Mouse (Mus musculus) C2C12 (cell line): ENCODE results near the gene Pld2. TPM values are rescaled to one million over a fixed set of nuclear protein-coding genes. Genes with fewer than 3 reads are reported as not detected.

Experiments
- H3K27me3 ChIP-seq: one replicate; pipeline ENCODE4 v1.6.1; 2011; ENCODE audit not compliant: control insufficient read depth, insufficient read depth, insufficient read length
- H3K36me3 ChIP-seq: one replicate; pipeline ENCODE4 v1.6.1; 2011; ENCODE audit not compliant: control insufficient read depth, insufficient read depth
- H3K4me3 ChIP-seq: one replicate; pipeline ENCODE4 v1.5.1; 2011; ENCODE audit warnings: mild to moderate bottlenecking, control low read depth; ENCODE audit not compliant: poor library complexity, insufficient read depth, severe bottlenecking
- H3K79me2 ChIP-seq: one replicate; pipeline ENCODE4 v1.6.1; 2011; ENCODE audit not compliant: control insufficient read depth, insufficient read depth
- H3K79me3 ChIP-seq: one replicate; pipeline ENCODE4 v1.6.1; 2011; ENCODE audit warnings: low read depth, control low read depth
- H3ac ChIP-seq: one replicate; pipeline ENCODE3; 2011; ENCODE audit warnings: low read depth; ENCODE audit not compliant: control insufficient read depth, insufficient read length
- CEBPB ChIP-seq: IDR thresholded peaks from one replicate; pipeline ENCODE4 v1.6.1; 2011; ENCODE audit warnings: low read depth, mild to moderate bottlenecking, control low read depth, moderate library complexity
- CTCF ChIP-seq: IDR thresholded peaks from one replicate; pipeline ENCODE4 v1.5.1; 2011; ENCODE audit not compliant: control insufficient read depth, insufficient read depth, insufficient read length
- FOSL1 ChIP-seq: IDR thresholded peaks from one replicate; pipeline ENCODE4 v1.8.0; 2011; ENCODE audit warnings: mild to moderate bottlenecking, low read length; ENCODE audit not compliant: poor library complexity, insufficient read depth, severe bottlenecking
- MAX ChIP-seq: IDR thresholded peaks from one replicate; pipeline ENCODE4 v1.6.1; 2011; ENCODE audit warnings: mild to moderate bottlenecking, control low read depth
- MYOD1 ChIP-seq: IDR thresholded peaks from one replicate; pipeline ENCODE4 v1.6.1; 2011; ENCODE audit warnings: low read depth; ENCODE audit not compliant: control insufficient read depth, insufficient read length
- MYOG ChIP-seq: IDR thresholded peaks from one replicate; pipeline ENCODE4 v1.6.1; 2011; ENCODE audit not compliant: control insufficient read depth, insufficient read length; ENCODE audit errors: extremely low read depth
- USF1 ChIP-seq: IDR thresholded peaks from one replicate; pipeline ENCODE4 v1.6.1; 2011; ENCODE audit warnings: low read depth, mild to moderate bottlenecking, control low read depth, moderate library complexity
- long read RNA-seq, 2 experiments: library from polyadenylated mRNA; unstranded; transcript quantifications; one replicate each; pipeline ENCODE4 v2.0.0; 2019 to 2020
- polyA plus RNA-seq: library from polyadenylated mRNA; unstranded; fragments of >200 nt; fragmentation: generic; extraction: Trizol; gene quantifications from one replicate; pipeline ENCODE4 v1.2.1, GENCODE M21; 2012; ENCODE audit warnings: missing spikeins

Pld2 gene
- 9.3 TPM for polyA plus RNA-seq
- long read RNA-seq, experiment 1, partial matches to known transcripts, result 3 of 11 reads
- long read RNA-seq, experiment 1, other reads (novel, unspliced or antisense), result 3 of 11 reads
- long read RNA-seq, experiment 2, transcript Pld2-201 (25 exons, 3,659 nt), result major isoform, 68 of 129 reads
- long read RNA-seq, experiment 2, partial matches to known transcripts, result 3 of 129 reads
- long read RNA-seq, experiment 2, other reads (novel, unspliced or antisense), result 58 of 129 reads

DNA sequence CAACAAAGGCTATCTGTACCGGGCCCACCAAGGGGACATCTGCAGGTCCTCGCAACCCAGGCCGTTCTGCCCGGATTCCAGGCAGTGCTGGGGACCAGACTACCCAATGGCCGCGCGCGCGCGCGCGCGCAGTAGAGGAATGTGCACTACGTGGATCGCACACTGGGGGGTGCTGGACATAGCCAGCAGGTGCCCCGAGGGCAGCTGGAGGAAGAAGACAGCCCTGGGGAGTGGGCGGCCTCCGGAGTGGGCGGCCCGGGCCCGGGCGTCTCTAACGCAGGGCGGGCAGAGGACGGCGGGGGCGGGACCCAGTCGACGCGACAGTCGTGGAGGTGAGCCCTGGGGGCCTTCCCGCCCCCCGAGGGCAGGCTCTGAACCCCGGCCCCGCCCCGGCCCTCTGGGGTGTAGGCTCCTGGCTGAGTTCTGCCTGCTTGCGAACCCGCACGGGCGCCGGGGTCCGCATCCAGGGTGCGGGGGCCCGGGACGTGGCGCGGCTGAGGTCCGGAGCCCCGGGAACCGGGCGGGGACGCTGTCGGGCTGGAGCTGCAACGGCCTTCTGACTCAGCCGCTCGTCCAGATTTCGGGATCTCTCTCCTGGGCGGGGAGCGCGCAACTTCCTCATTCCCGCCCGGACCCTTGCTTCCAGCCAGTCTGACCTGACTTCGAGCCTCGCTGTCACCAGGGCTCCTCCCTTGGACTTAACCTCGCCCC lies at the start of gene Pld2:
Gene Pld2 (plus strand): TSS at position 188 of the 711 bp plus-strand sequence.
- no peaks in the 10 kb centered on the region for H3K79me2 ChIP-seq
- peak within 1 kb of the TSS; percentile 80 for H3ac ChIP-seq
- TF ChIP-seq USF1 (no peak), CEBPB (no peak), MYOG (no peak), MYOD1 (peak; percentile 40), CTCF (peak; percentile 76), MAX (peak; percentile 48), FOSL1 (no peak)
- no peaks in the 10 kb centered on the region for H3K27me3 ChIP-seq
- H3K79me3 ChIP-seq, result no peaks in the 10 kb centered on the region
- peak within 1 kb of the TSS; percentile 41 for H3K4me3 ChIP-seq
- no peaks in the 10 kb centered on the region for H3K36me3 ChIP-seq

DNA sequence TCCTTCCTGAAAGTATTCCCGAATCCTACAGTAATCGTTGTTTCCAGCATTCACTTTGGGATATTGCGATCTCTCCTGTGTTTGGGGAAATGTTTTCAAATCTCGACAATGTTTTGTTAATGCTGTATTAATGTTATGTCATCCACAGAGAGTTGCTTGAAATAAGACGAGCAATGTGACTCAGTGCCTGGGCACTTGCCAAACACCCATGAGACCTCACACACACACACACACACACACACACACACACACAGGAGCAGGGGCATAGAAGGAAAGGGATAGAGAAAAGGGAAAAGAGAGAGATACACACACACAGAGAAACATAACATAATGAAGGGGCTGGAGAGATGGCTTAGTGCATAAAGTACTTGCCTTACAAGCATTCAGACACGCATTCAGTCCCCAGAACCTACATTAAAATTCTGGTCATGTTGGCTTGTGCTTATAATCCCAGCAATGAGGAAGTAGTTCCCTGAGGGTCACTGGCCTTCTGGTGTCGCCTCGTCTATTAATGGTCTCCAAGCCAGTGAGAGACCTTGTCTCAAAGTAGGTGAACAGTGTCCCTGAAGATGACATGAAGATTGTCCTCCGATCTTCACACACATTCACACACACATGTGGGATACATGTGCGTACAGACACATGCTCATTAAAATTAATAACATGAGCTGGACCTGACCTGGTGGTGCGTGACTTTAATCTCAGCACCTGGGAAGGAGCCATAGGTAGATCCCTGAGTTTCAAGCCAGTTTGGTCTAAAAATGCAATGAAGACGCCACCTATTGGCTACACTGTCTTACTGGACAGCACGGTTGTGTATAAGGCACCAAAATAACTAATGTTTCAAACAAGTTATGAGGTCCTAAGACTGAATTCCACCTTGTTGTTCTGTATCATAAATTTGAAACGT lies 40.0 kb upstream of the Pld2 start:
- H3K36me3 ChIP-seq, result no peaks in the 10 kb centered on the region
- no peak for TF ChIP-seq CTCF
- TF ChIP-seq FOSL1, result no peak
- no peak for TF ChIP-seq MYOG
- TF ChIP-seq MYOD1, result no peak
- TF ChIP-seq MAX, result no peak
- no peak for TF ChIP-seq CEBPB
- no peak for TF ChIP-seq USF1

DNA sequence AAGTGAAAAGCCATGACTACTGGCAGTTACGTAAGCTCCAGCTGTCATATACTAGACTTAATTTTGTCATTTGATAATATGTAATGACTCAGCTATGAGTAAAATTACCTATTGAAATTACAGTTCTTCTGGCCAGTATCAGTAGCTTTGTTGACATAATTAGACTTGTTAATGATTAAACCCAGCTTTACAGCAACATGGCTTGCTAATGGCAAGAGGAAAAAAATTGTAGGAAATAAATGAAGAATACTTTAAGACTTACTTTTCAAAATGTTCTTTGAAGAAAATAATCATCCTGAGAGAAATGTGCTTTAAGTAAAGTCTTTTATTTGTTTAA lies 39.4 kb upstream of the Pld2 start:
- Histone ChIP-seq H3K27me3 (peaks cover 2% of the 10 kb centered on the region), H3ac (no peak overlapping the region), H3K79me2 (no peaks in the 10 kb centered on the region), H3K79me3 (no peaks in the 10 kb centered on the region), H3K36me3 (no peaks in the 10 kb centered on the region), H3K4me3 (no peak overlapping the region)
- TF ChIP-seq CTCF (no peak), MAX (no peak), CEBPB (no peak), USF1 (no peak), MYOD1 (no peak), MYOG (no peak), FOSL1 (no peak)

More for the DNA sequence above, 40.0 kb upstream of the Pld2 start:
- Histone ChIP-seq H3K4me3 (no peak overlapping the region), H3ac (no peak overlapping the region), H3K79me3 (no peaks in the 10 kb centered on the region), H3K27me3 (no peaks in the 10 kb centered on the region), H3K79me2 (no peaks in the 10 kb centered on the region)

DNA sequence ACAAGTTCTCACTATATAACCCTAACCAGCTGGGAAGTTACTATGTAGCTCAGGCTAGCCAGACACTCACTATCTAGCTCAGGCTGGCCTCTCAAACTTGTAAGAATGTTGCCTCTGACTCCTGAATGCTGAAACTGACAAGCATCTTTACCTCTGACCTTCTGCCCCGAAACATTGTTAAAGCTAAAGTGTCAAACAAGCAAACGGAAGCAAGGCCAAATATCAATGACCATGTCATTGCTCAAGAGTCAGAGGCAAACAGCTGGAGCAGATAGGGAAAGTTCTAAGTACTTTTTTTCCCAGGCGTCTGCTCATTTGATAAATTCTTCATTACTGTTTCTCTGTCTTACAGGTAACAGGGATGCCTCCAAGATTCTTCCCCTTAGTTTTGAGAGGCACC lies 37.8 kb upstream of the Pld2 start:
- H3K36me3 ChIP-seq, result no peaks in the 10 kb centered on the region
- no peaks in the 10 kb centered on the region for H3K79me2 ChIP-seq
- TF ChIP-seq CTCF (no peak), USF1 (no peak), MAX (no peak)
- no peaks in the 10 kb centered on the region for H3K79me3 ChIP-seq
- no peak overlapping the region for H3ac ChIP-seq
- H3K27me3 ChIP-seq, result peaks cover 5% of the 10 kb centered on the region
- H3K4me3 ChIP-seq, result no peak overlapping the region

DNA sequence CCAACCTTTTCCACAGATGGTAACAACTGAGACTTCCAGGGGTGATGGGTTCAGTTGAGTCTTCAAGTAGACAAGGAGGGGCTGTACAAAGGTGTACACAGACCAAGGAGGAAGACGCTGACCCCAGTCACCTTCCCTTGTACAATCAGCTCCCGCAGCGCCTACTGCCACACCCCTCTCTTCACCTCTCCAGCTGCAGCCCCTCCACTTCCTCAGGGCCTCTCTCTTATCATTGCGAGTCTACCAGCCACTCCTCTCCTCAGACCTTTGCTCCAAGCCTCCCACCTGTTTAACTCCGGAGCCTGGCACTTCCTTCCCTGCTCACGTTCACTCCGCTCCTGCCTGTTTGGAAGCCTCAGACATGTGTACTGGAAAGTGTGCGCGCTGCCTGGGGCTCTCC lies 34.9 kb upstream of the Pld2 start, which contains the start of gene Tm4sf5:
Gene Tm4sf5 (plus strand): TSS at position 275 of the 400 bp plus-strand sequence.
- no peaks in the 10 kb centered on the region for H3K79me2 ChIP-seq
- H3K36me3 ChIP-seq, result no peaks in the 10 kb centered on the region
- peaks cover 28% of the 10 kb centered on the region for H3K27me3 ChIP-seq
- no peaks in the 10 kb centered on the region for H3K79me3 ChIP-seq
- H3K4me3 ChIP-seq, result no peak within 1 kb of the TSS
- H3ac ChIP-seq, result no peak within 1 kb of the TSS
- no peak for TF ChIP-seq FOSL1
- no peak for TF ChIP-seq MYOG
- no peak for TF ChIP-seq MAX
- no peak for TF ChIP-seq CTCF
- no peak for TF ChIP-seq CEBPB
- no peak for TF ChIP-seq USF1
- no peak for TF ChIP-seq MYOD1
